Mouse (Mus musculus): ENCODE results near the gene Ccdc106.
"Not testable (repeated sequence)": the region's sequence is repeated elsewhere in the genome, so short reads cannot be mapped to it uniquely, and the experiment has no call there.

Ccdc106 gene

GRCm38 (mm10) chr7:5015118-5016001, 5.0 kb upstream of the Ccdc106 start, which contains the start of gene Gm44973:
TSS of gene Gm44973 (plus strand) at chr7:5015496.
- DNase-seq (ENCODE audit: low spot score in 2 of 2), result peak; percentile 90 to 91

GRCm38 (mm10) chr7:5016057-5016456, 4.3 kb upstream of the Ccdc106 start:
- no peak for DNase-seq (ENCODE audit: low spot score in 2 of 2)

- no peak for DNase-seq (ENCODE audit: low spot score in 2 of 2)
Measured at GRCm38 (mm10) chr7:5016920-5017319, 3.4 kb upstream of the Ccdc106 start.

GRCm38 (mm10) chr7:5017352-5017751, 3.0 kb upstream of the Ccdc106 start:
- no peak for DNase-seq (ENCODE audit: low spot score in 2 of 2)

GRCm38 (mm10) chr7:5017931-5018330, 2.4 kb upstream of the Ccdc106 start:
- no peak for DNase-seq (ENCODE audit: low spot score in 2 of 2)

GRCm38 (mm10) chr7:5019576-5019975, 777 bp upstream of the Ccdc106 start:
- DNase-seq (ENCODE audit: low spot score in 2 of 2), result not testable (repeated sequence)

GRCm38 (mm10) chr7:5020685-5021084, 332 bp downstream of the Ccdc106 start:
- DNase-seq (ENCODE audit: low spot score in 2 of 2), result no peak

GRCm38 (mm10) chr7:5021197-5021596, 844 bp downstream of the Ccdc106 start:
- DNase-seq (ENCODE audit: low spot score in 2 of 2), result no peak

- DNase-seq (ENCODE audit: low spot score in 2 of 2), result no peak
Measured at GRCm38 (mm10) chr7:5029543-5029942, 9.2 kb downstream of the Ccdc106 start.

GRCm38 (mm10) chr7:5029946-5030345, 9.6 kb downstream of the Ccdc106 start:
- DNase-seq (ENCODE audit: low spot score in 2 of 2), result no peak

- no peak for DNase-seq (ENCODE audit: low spot score in 2 of 2)
Measured at GRCm38 (mm10) chr7:5030554-5031275, 10.4 kb downstream of the Ccdc106 start.

GRCm38 (mm10) chr7:5031496-5031895, 11.1 kb downstream of the Ccdc106 start:
- no peak for DNase-seq (ENCODE audit: low spot score in 2 of 2)

GRCm38 (mm10) chr7:5033818-5034217, 13.5 kb downstream of the Ccdc106 start, which contains the start of gene 4632433K11Rik:
TSS of gene 4632433K11Rik (plus strand) at chr7:5034118.
- no peak for DNase-seq (ENCODE audit: low spot score in 2 of 2)

GRCm38 (mm10) chr7:5035628-5036027, 15.3 kb downstream of the Ccdc106 start:
- DNase-seq (ENCODE audit: low spot score in 2 of 2), result no peak

- DNase-seq (ENCODE audit: low spot score in 2 of 2), result no peak
Measured at GRCm38 (mm10) chr7:5036136-5036535, 15.8 kb downstream of the Ccdc106 start.

- DNase-seq (ENCODE audit: low spot score in 2 of 2), result no peak
Measured at GRCm38 (mm10) chr7:5037026-5037425, 16.7 kb downstream of the Ccdc106 start.

GRCm38 (mm10) chr7:5037467-5037866, 17.1 kb downstream of the Ccdc106 start:
- DNase-seq (ENCODE audit: low spot score in 2 of 2), result no peak

GRCm38 (mm10) chr7:5038109-5038732, 17.9 kb downstream of the Ccdc106 start, which contains the start of gene Zfp784:
TSS of gene Zfp784 (minus strand) at chr7:5038446.
- DNase-seq (ENCODE audit: low spot score in 2 of 2), result peak; percentile 88 to 92

- DNase-seq (ENCODE audit: low spot score in 2 of 2), result no peak
Measured at GRCm38 (mm10) chr7:5038940-5039339, 18.6 kb downstream of the Ccdc106 start.

- DNase-seq (ENCODE audit: low spot score in 2 of 2), result no peak
Measured at GRCm38 (mm10) chr7:5044981-5045380, 24.6 kb downstream of the Ccdc106 start.

- no peak for DNase-seq (ENCODE audit: low spot score in 2 of 2)
Measured at GRCm38 (mm10) chr7:5046112-5046511, 25.8 kb downstream of the Ccdc106 start.

- DNase-seq (ENCODE audit: low spot score in 2 of 2), result no peak
Measured at GRCm38 (mm10) chr7:5047313-5047712, 27.0 kb downstream of the Ccdc106 start.
